Mouse (Mus musculus): Measurements from ENCODE around the gene Gm13090. TPM values are rescaled to one million over a fixed set of nuclear protein-coding genes. Genes with fewer than 3 reads are reported as not detected.

Gm13090 gene
- polyA plus RNA-seq, 1 experiment from 2014 or later, result not detected

- DNase-seq (ENCODE audit: low spot score), result no peak
Measured at GRCm38 (mm10) chr4:151096334-151097103, 7.1 kb downstream of the Gm13090 start.

- no peak for DNase-seq (ENCODE audit: low spot score)
Measured at GRCm38 (mm10) chr4:151097104-151097438, 7.7 kb downstream of the Gm13090 start.

GRCm38 (mm10) chr4:151103646-151104045, 14.3 kb downstream of the Gm13090 start:
- no peak for DNase-seq (ENCODE audit: low spot score)

- no peak for DNase-seq (ENCODE audit: low spot score)
Measured at GRCm38 (mm10) chr4:151104147-151104546, 14.8 kb downstream of the Gm13090 start.

GRCm38 (mm10) chr4:151105886-151106285, 16.5 kb downstream of the Gm13090 start:
- no peak for DNase-seq (ENCODE audit: low spot score)

GRCm38 (mm10) chr4:151106468-151106867, 17.1 kb downstream of the Gm13090 start:
- no peak for DNase-seq (ENCODE audit: low spot score)

- DNase-seq (ENCODE audit: low spot score), result no peak
Measured at GRCm38 (mm10) chr4:151107131-151108001, 18.0 kb downstream of the Gm13090 start.

- DNase-seq (ENCODE audit: low spot score), result peak; percentile 77
Measured at GRCm38 (mm10) chr4:151108028-151108771, 18.8 kb downstream of the Gm13090 start.

GRCm38 (mm10) chr4:151108834-151109241, 19.5 kb downstream of the Gm13090 start:
- no peak for DNase-seq (ENCODE audit: low spot score)

GRCm38 (mm10) chr4:151111226-151111625, 21.9 kb downstream of the Gm13090 start:
- DNase-seq (ENCODE audit: low spot score), result no peak

- DNase-seq (ENCODE audit: low spot score), result no peak
Measured at GRCm38 (mm10) chr4:151114574-151114973, 25.2 kb downstream of the Gm13090 start.

GRCm38 (mm10) chr4:151118883-151119282, 29.5 kb downstream of the Gm13090 start:
- no peak for DNase-seq (ENCODE audit: low spot score)

GRCm38 (mm10) chr4:151127636-151128548, 38.5 kb downstream of the Gm13090 start:
- DNase-seq (ENCODE audit: low spot score), result no peak

- no peak for DNase-seq (ENCODE audit: low spot score)
Measured at GRCm38 (mm10) chr4:151128641-151129541, 39.5 kb downstream of the Gm13090 start.

GRCm38 (mm10) chr4:151129725-151130557, 40.6 kb downstream of the Gm13090 start:
- no peak for DNase-seq (ENCODE audit: low spot score)

- no peak for DNase-seq (ENCODE audit: low spot score)
Measured at GRCm38 (mm10) chr4:151130756-151131490, 41.6 kb downstream of the Gm13090 start.

GRCm38 (mm10) chr4:151132493-151132892, 43.1 kb downstream of the Gm13090 start:
- no peak for DNase-seq (ENCODE audit: low spot score)

- no peak for DNase-seq (ENCODE audit: low spot score)
Measured at GRCm38 (mm10) chr4:151133760-151134159, 44.4 kb downstream of the Gm13090 start.

Measured in thymus, postnatal 0 days (tissue).